Mouse (Mus musculus) small intestine, adult 2 months (tissue): ENCODE results near the gene Lmx1b. TPM values are rescaled to one million over a fixed set of nuclear protein-coding genes. Genes with fewer than 3 reads are reported as not detected.
A peak's percentile ranks its signal among the peaks of the same experiment; 100 is the strongest.

Experiments used
- H3K27ac ChIP-seq: fragments of 200-500 bp; 2 replicates; pipeline ENCODE4 v1.5.1; 2012; ENCODE audit warnings: low read depth, low read length, control low read depth, inconsistent platforms; ENCODE audit not compliant: insufficient read depth
- H3K27me3 ChIP-seq: fragments of 200-500 bp; 2 replicates; pipeline ENCODE4 v1.6.1; 2012; ENCODE audit warnings: mild to moderate bottlenecking, moderate library complexity, low read length, inconsistent platforms; ENCODE audit not compliant: control insufficient read depth, insufficient read depth
- H3K36me3 ChIP-seq: fragments of 200-500 bp; 2 replicates; pipeline ENCODE4 v1.6.1; 2012; ENCODE audit warnings: mild to moderate bottlenecking, low read length, control low read depth, inconsistent platforms; ENCODE audit not compliant: control insufficient read depth, insufficient read depth
- H3K4me1 ChIP-seq: fragments of 200-500 bp; 2 replicates; pipeline ENCODE4 v1.6.1; 2012; ENCODE audit warnings: low read length, inconsistent platforms, mixed read lengths; ENCODE audit not compliant: control insufficient read depth, insufficient read depth, insufficient read length
- H3K4me3 ChIP-seq: fragments of 200-500 bp; 2 replicates; pipeline ENCODE4 v1.5.1; 2012; ENCODE audit warnings: low read depth, mild to moderate bottlenecking, control low read depth, inconsistent platforms, low read length, moderate library complexity
- CTCF ChIP-seq: fragments of 200-500 bp; IDR thresholded peaks from 2 replicates; pipeline ENCODE4 v1.5.1; 2012; ENCODE audit warnings: low read depth, mild to moderate bottlenecking, control low read depth, inconsistent platforms, low read length, moderate library complexity, mixed read lengths; ENCODE audit not compliant: insufficient replicate concordance, insufficient read length; ENCODE audit errors: extremely low read depth
- POLR2A ChIP-seq: fragments of 200-500 bp; IDR thresholded peaks from 2 replicates; pipeline ENCODE4 v1.6.1; 2012; ENCODE audit warnings: low read depth, mild to moderate bottlenecking, control low read depth, inconsistent platforms, low read length, moderate library complexity
- WGBS: fragments of 180-500 bp; shearing (Covaris S2); methylation state at CpG from one replicate; pipeline ENCODE4 v1.1.7; 2018; 5-methylcytosine and 5-hydroxymethylcytosine counted together
- polyA plus RNA-seq: library from polyadenylated mRNA; depleted of rRNA; stranded (reverse); fragments of >200 nt; gene quantifications from 2 replicates; pipeline ENCODE4 v1.2.3, GENCODE M21; 2012

Lmx1b gene
- polyA plus RNA-seq, 1 experiment, result 0.10 TPM

GRCm38 (mm10) chr2:33604846-33605486 lies 35.3 kb downstream of the Lmx1b start:
- TF ChIP-seq CTCF, result no peak
- TF ChIP-seq POLR2A, result no peak
- Histone ChIP-seq H3K27ac (no peak overlapping the region), H3K27me3 (peaks cover 15% of the 10 kb centered on the region), H3K4me3 (no peak overlapping the region), H3K4me1 (no peaks in the 10 kb centered on the region; the same call in 1 of the 2 replicates), H3K36me3 (no peaks in the 10 kb centered on the region)
- 27% methylated on average over 7 of the region's 7 CpGs for WGBS

DNA sequence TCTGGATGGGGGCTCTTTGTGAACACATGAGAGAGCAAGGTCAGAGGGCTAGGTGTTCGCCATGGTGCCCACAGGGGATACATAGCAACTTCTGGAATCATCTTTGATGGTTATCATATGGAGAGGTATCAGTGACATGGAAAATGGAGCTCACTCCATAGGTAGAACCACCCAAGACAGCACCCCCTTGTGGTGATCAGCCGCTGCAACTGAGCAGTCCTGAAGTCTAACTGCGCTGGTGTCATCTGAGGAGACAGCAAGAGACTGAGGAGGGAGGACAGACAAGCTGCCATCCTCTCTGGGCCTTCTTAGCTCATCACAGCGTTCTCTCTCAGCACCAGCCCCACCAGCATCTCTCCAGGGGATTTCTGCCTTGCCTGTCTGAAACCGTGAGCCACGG lies 39.8 kb downstream of the Lmx1b start:
- peaks cover 8% of the 10 kb centered on the region for H3K27me3 ChIP-seq

DNA sequence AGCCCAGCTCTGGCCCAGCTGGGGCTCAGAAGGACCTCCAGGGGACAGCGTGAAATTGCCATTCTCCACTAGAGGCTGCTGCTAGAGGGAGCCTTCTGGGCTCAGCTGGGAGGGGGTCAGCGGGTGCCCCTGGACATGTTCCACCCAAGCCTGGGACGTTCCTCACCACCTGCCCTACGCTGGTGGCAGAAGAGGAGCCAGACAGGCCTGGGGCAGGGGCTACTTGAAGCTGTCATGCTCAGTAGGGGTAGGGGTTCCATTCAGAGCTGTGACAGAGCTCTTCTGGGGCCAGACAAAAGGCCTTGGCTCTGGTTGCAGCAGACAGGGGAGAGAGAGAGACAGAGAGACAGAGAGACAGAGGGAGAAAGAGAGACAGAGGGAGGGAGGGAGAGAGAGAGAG lies 42.9 kb downstream of the Lmx1b start:
- WGBS, result 65% methylated on average over 4 of the region's 4 CpGs
- Histone ChIP-seq H3K27ac (no peak overlapping the region), H3K27me3 (peaks cover 6% of the 10 kb centered on the region; the same call in 1 of the 2 replicates), H3K36me3 (no peaks in the 10 kb centered on the region), H3K4me3 (no peak overlapping the region), H3K4me1 (no peaks in the 10 kb centered on the region)
- TF ChIP-seq CTCF (no peak), POLR2A (no peak)

More for the DNA sequence above, 39.8 kb downstream of the Lmx1b start:
- Histone ChIP-seq H3K36me3 (no peaks in the 10 kb centered on the region), H3K4me3 (no peak overlapping the region), H3K4me1 (no peaks in the 10 kb centered on the region), H3K27ac (no peak overlapping the region)
- 63% methylated on average over 6 of the region's 6 CpGs for WGBS
- TF ChIP-seq POLR2A, result no peak
- peak; percentile 27; the same call in 1 of the 2 replicates for TF ChIP-seq CTCF

DNA sequence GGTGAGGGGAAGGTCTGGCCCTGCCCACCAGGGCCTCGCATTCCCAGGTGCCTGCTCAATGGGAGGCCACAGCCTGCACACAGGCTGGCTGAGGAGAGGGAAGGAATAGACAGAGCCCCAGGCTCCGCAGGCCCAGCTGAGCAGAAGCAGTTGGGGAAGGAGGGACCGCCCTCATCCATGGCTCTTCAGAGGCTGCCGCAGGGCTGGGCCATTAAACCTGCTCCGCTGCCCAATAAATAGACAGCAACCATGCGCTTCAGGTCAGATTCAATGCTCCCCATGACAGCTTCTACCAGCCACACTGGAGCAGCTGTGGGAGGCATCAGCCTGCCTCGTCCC lies 45.3 kb downstream of the Lmx1b start:
- H3K4me3 ChIP-seq, result no peak overlapping the region
- TF ChIP-seq CTCF, result no peak
- no peak for TF ChIP-seq POLR2A
- H3K27me3 ChIP-seq, result no peaks in the 10 kb centered on the region; the same call in 1 of the 2 replicates
- H3K4me1 ChIP-seq, result no peaks in the 10 kb centered on the region
- H3K27ac ChIP-seq, result no peak overlapping the region
- no peaks in the 10 kb centered on the region for H3K36me3 ChIP-seq
- WGBS, result 36% methylated on average over 7 of the region's 7 CpGs

DNA sequence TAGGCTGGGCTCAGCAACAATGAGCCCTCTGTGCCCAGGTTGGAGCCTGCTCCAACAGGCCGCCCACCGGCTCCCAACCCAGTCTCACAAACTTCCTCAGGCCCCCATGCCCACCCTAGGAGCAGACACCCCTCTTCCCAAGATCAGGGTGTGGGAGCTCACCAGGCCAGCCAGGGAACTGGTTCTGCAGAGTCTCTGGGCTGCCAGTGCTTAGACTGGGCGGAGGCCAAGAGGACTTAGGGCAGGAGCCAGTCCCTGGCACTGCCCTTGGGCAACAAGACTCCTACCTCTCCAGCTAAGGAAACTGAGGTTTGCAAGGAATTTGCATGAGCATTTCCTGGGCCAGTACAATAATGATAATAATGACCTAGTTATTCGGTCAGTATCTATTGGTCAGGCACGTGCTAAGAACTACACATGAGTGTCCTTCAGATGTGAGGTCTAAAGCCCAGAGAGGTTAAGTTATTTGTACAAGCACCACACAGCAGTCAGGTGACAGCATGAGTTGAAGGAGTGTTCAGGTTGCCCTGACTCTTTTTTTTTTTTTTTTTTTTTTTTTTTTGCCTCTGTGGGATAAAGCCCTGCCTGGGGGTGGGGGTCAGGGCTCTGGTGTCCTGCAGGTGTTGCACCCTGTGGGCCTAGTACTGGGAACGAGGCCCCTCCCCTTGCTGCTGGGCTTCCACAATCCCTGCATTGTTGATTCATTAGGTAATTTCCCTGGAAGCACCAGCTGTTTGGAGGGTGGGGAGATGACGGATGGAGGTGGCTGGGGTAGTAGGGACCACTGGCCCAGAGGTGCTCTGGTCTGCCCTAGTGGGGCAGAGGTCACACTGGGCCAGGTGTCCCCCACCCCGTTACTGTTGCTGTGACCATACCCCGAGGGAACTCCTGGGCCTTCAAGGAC lies 45.9 kb downstream of the Lmx1b start:
- TF ChIP-seq CTCF, result no peak
- TF ChIP-seq POLR2A, result no peak
- Histone ChIP-seq H3K4me1 (no peaks in the 10 kb centered on the region), H3K27me3 (no peaks in the 10 kb centered on the region; the same call in 1 of the 2 replicates), H3K27ac (no peak overlapping the region), H3K4me3 (no peak overlapping the region), H3K36me3 (no peaks in the 10 kb centered on the region)
- 52% methylated on average over 9 of the region's 9 CpGs for WGBS

DNA sequence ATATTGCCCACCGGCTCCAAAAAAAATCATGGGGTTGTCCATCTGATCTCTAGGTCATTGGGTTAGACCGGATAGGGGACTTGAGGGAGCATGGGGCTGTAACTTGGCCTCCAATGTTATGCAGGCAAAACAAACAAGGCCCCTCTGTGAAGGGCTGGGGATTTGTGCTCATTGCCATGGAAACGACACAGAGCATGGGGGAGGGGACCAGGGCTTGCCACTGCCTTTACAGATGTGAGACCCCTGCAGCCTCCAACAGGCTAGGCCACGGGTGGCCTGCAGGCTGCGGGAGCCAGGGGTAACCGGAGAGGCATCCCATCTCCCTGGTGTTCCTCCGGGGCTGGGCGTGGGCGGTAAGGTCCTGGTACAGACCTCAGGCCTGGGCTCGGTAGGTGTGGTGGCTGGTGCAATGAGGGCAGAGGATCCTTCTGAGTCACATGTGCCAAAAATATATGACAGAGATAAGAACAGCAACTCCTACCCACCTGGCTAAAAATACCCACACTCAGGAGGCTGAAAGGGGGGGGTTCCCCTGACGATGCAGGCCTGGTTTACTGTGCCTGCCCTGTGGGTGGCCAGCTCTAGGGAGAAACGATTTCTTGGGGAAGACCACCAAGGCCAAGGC lies 47.3 kb downstream of the Lmx1b start:
- no peaks in the 10 kb centered on the region for H3K36me3 ChIP-seq
- no peak overlapping the region for H3K4me3 ChIP-seq
- WGBS, result 53% methylated on average over 12 of the region's 12 CpGs
- no peaks in the 10 kb centered on the region for H3K4me1 ChIP-seq
- TF ChIP-seq POLR2A (no peak), CTCF (no peak)
- H3K27ac ChIP-seq, result no peak overlapping the region
- no peaks in the 10 kb centered on the region; the same call in 1 of the 2 replicates for H3K27me3 ChIP-seq

GRCm38 (mm10) chr2:33589280-33589679 lies 51.0 kb downstream of the Lmx1b start:
- no peak for TF ChIP-seq CTCF
- TF ChIP-seq POLR2A, result no peak
- Histone ChIP-seq H3K36me3 (no peaks in the 10 kb centered on the region), H3K27ac (no peak overlapping the region), H3K4me3 (no peak overlapping the region), H3K27me3 (peaks cover 7% of the 10 kb centered on the region), H3K4me1 (no peaks in the 10 kb centered on the region)
- WGBS, result 83% methylated on average over 9 of the region's 9 CpGs
